Mouse (Mus musculus): ENCODE data around the gene Dpf3.

GRCm38 (mm10) chr12:83168310-83168709, 319.2 kb downstream of the Dpf3 start:
- no peak for TF ChIP-seq EP300 (IDR thresholded peaks at IDR 0.05)
- no peak for TF ChIP-seq CTCF (IDR thresholded peaks at IDR 0.05)
